Mouse (Mus musculus): Measurements from ENCODE around the gene Slc35f2. TPM values are rescaled to one million over a fixed set of nuclear protein-coding genes. Genes with fewer than 3 reads are reported as not detected.

The Slc35f2 gene
- polyA plus RNA-seq, 1 experiment from 2014 or later = 18.1 TPM

GRCm38 (mm10) chr9:53772121-53772561, 803 bp downstream of the Slc35f2 start:
- no peak for DNase-seq (ENCODE audit: low spot score)
- Histone ChIP-seq H3K4me1 (replicated peaks; ENCODE audit: control insufficient read depth, insufficient read depth, low read length) (no peaks in the 10 kb centered on the region; the same call in 1 of the 2 replicates), H3K9me3 (ENCODE audit: control insufficient read depth, low read length) (0 out of 2 replicates have a peak, but pooled peaks cover 4% of the 10 kb centered on the region), H3K4me3 (replicated peaks; ENCODE audit: low read length) (peak overlapping the region; percentile 60), H3K36me3 (replicated peaks; ENCODE audit: control insufficient read depth, insufficient read depth) (no peaks in the 10 kb centered on the region), H3K27ac (no peak overlapping the region), H3K27me3 (ENCODE audit: control insufficient read depth, insufficient read depth, low read length) (peaks cover 27% of the 10 kb centered on the region), H3K4me2 (replicated peaks) (peak overlapping the region; percentile 97), H3K9ac (peak overlapping the region; percentile 59)
- ATAC-seq (ENCODE audit: low FRiP score) = peak; percentile 24; the same call in 1 of the 2 replicates
- WGBS = 2% methylated on average over 17 of the region's 17 CpGs

GRCm38 (mm10) chr9:53775511-53775910, 4.2 kb downstream of the Slc35f2 start:
- ATAC-seq (ENCODE audit: low FRiP score) (no peak), DNase-seq (ENCODE audit: low spot score) (no peak)
- H3K4me2 ChIP-seq (replicated peaks) = no peak overlapping the region
- 88% methylated on average over 2 of the region's 2 CpGs for WGBS
- H3K36me3 ChIP-seq (replicated peaks; ENCODE audit: control insufficient read depth, insufficient read depth) = no peaks in the 10 kb centered on the region
- no peaks in the 10 kb centered on the region for H3K9me3 ChIP-seq (ENCODE audit: control insufficient read depth, low read length)
- H3K27ac ChIP-seq = no peak overlapping the region
- no peaks in the 10 kb centered on the region; the same call in 1 of the 2 replicates for H3K4me1 ChIP-seq (replicated peaks; ENCODE audit: control insufficient read depth, insufficient read depth, low read length)
- H3K4me3 ChIP-seq (replicated peaks; ENCODE audit: low read length) = no peak overlapping the region
- H3K9ac ChIP-seq = no peak overlapping the region
- H3K27me3 ChIP-seq (ENCODE audit: control insufficient read depth, insufficient read depth, low read length) = peaks cover 25% of the 10 kb centered on the region

GRCm38 (mm10) chr9:53786561-53787407, 15.4 kb downstream of the Slc35f2 start:
- ATAC-seq (ENCODE audit: low FRiP score) (no peak), DNase-seq (ENCODE audit: low spot score) (no peak)
- Histone ChIP-seq H3K27ac (no peak overlapping the region), H3K27me3 (ENCODE audit: control insufficient read depth, insufficient read depth, low read length) (no peaks in the 10 kb centered on the region), H3K4me2 (replicated peaks) (no peak overlapping the region), H3K9ac (no peak overlapping the region), H3K4me1 (replicated peaks; ENCODE audit: control insufficient read depth, insufficient read depth, low read length) (no peaks in the 10 kb centered on the region), H3K9me3 (ENCODE audit: control insufficient read depth, low read length) (no peaks in the 10 kb centered on the region), H3K36me3 (replicated peaks; ENCODE audit: control insufficient read depth, insufficient read depth) (no peaks in the 10 kb centered on the region), H3K4me3 (replicated peaks; ENCODE audit: low read length) (no peak overlapping the region)
- 87% methylated on average over 16 of the region's 16 CpGs for WGBS

DNA sequence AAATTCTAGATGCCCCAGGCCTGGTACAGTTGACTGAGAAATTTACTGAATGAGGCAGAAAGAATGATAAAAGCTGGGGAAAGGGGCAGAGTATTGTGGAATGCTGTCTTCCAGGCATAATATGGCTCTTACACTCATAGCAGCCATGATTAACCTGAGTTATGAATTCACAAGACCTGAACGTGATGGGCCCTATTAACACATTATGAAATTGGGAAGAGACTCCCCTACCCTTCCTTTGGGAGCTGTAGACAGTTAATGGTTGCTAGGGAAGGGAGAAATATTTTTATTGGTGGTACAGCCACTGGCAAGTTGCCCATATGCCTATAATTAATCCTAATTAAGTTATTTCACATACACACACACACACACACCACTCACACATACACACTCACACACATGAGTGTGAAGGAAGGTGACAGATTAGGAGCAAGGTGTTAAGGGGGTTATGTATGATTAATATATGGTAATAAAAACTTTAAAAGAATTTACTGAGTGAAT, 22.5 kb downstream of the Slc35f2 start:
- H3K9me3 ChIP-seq (ENCODE audit: control insufficient read depth, low read length) = no peaks in the 10 kb centered on the region
- no peak overlapping the region for H3K27ac ChIP-seq
- peaks cover 11% of the 10 kb centered on the region; the same call in 1 of the 2 replicates for H3K4me1 ChIP-seq (replicated peaks; ENCODE audit: control insufficient read depth, insufficient read depth, low read length)
- H3K36me3 ChIP-seq (replicated peaks; ENCODE audit: control insufficient read depth, insufficient read depth) = no peaks in the 10 kb centered on the region
- DNase-seq (ENCODE audit: low spot score) (no peak), ATAC-seq (ENCODE audit: low FRiP score) (no peak)
- no peak overlapping the region for H3K4me3 ChIP-seq (replicated peaks; ENCODE audit: low read length)
- H3K27me3 ChIP-seq (ENCODE audit: control insufficient read depth, insufficient read depth, low read length) = no peaks in the 10 kb centered on the region
- no peak overlapping the region for H3K9ac ChIP-seq
- 57% methylated on average over 1 of the region's 1 CpGs for WGBS
- H3K4me2 ChIP-seq (replicated peaks) = no peak overlapping the region

- Histone ChIP-seq H3K27me3 (ENCODE audit: control insufficient read depth, insufficient read depth, low read length) (no peaks in the 10 kb centered on the region), H3K27ac (peak overlapping the region; percentile 54; the same call in 1 of the 2 replicates), H3K4me3 (replicated peaks; ENCODE audit: low read length) (no peak overlapping the region), H3K36me3 (replicated peaks; ENCODE audit: control insufficient read depth, insufficient read depth) (no peaks in the 10 kb centered on the region), H3K4me2 (replicated peaks) (no peak overlapping the region), H3K9me3 (ENCODE audit: control insufficient read depth, low read length) (no peaks in the 10 kb centered on the region), H3K9ac (no peak overlapping the region), H3K4me1 (replicated peaks; ENCODE audit: control insufficient read depth, insufficient read depth, low read length) (peaks cover 11% of the 10 kb centered on the region; the same call in 1 of the 2 replicates)
- WGBS = 68% methylated on average over 9 of the region's 9 CpGs
- DNase-seq (ENCODE audit: low spot score) (no peak), ATAC-seq (ENCODE audit: low FRiP score) (no peak)
These were observed 23.2 kb downstream of the Slc35f2 start for GRCm38 (mm10) chr9:53794490-53794889.

- ATAC-seq (ENCODE audit: low FRiP score) = no peak
- 0 out of 2 replicates have a peak overlapping the region, but pooled peaks have one; percentile 54 for H3K27ac ChIP-seq
- no peak for DNase-seq (ENCODE audit: low spot score)
These were observed 24.0 kb downstream of the Slc35f2 start for GRCm38 (mm10) chr9:53795351-53795750.

DNA sequence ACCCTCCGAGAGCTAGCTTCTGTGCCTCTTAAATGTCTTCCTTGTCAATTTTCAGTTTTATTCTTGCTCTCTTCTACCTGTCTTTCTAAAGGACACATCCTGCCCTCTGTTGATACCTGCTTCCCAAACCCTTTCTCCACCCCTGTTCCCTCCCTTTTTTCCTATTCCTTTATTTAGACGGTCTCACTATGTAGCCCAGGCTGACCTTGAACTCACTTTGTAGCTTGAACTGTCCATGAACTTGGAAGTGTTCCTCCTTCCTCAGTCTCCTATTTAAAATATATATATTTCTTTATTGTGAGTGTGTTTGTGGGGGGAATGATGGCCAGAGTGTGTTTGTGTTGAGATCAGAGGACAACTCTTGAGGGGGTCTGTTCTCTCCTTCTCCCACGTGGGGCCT, 25.0 kb downstream of the Slc35f2 start:
- no peaks in the 10 kb centered on the region for H3K36me3 ChIP-seq (replicated peaks; ENCODE audit: control insufficient read depth, insufficient read depth)
- no peak overlapping the region for H3K4me2 ChIP-seq (replicated peaks)
- DNase-seq (ENCODE audit: low spot score) = no peak
- H3K4me1 ChIP-seq (replicated peaks; ENCODE audit: control insufficient read depth, insufficient read depth, low read length) = peaks cover 11% of the 10 kb centered on the region; the same call in 1 of the 2 replicates
- H3K9me3 ChIP-seq (ENCODE audit: control insufficient read depth, low read length) = no peaks in the 10 kb centered on the region
- WGBS = 91% methylated on average over 3 of the region's 3 CpGs
- no peaks in the 10 kb centered on the region for H3K27me3 ChIP-seq (ENCODE audit: control insufficient read depth, insufficient read depth, low read length)
- no peak overlapping the region for H3K4me3 ChIP-seq (replicated peaks; ENCODE audit: low read length)
- ATAC-seq (ENCODE audit: low FRiP score) = no peak
- no peak overlapping the region for H3K27ac ChIP-seq
- H3K9ac ChIP-seq = no peak overlapping the region

More at GRCm38 (mm10) chr9:53795351-53795750, 24.0 kb downstream of the Slc35f2 start:
- Histone ChIP-seq H3K36me3 (replicated peaks; ENCODE audit: control insufficient read depth, insufficient read depth) (no peaks in the 10 kb centered on the region), H3K9me3 (ENCODE audit: control insufficient read depth, low read length) (no peaks in the 10 kb centered on the region), H3K4me3 (replicated peaks; ENCODE audit: low read length) (no peak overlapping the region), H3K9ac (no peak overlapping the region), H3K4me2 (replicated peaks) (no peak overlapping the region), H3K27me3 (ENCODE audit: control insufficient read depth, insufficient read depth, low read length) (no peaks in the 10 kb centered on the region), H3K4me1 (replicated peaks; ENCODE audit: control insufficient read depth, insufficient read depth, low read length) (peaks cover 11% of the 10 kb centered on the region; the same call in 1 of the 2 replicates)

- H3K27ac ChIP-seq = no peak overlapping the region
- H3K36me3 ChIP-seq (replicated peaks; ENCODE audit: control insufficient read depth, insufficient read depth) = no peaks in the 10 kb centered on the region
- no peak overlapping the region for H3K4me2 ChIP-seq (replicated peaks)
- H3K9ac ChIP-seq = no peak overlapping the region
- peaks cover 11% of the 10 kb centered on the region; the same call in 1 of the 2 replicates for H3K4me1 ChIP-seq (replicated peaks; ENCODE audit: control insufficient read depth, insufficient read depth, low read length)
- H3K9me3 ChIP-seq (ENCODE audit: control insufficient read depth, low read length) = no peaks in the 10 kb centered on the region
- H3K27me3 ChIP-seq (ENCODE audit: control insufficient read depth, insufficient read depth, low read length) = no peaks in the 10 kb centered on the region
- no peak for ATAC-seq (ENCODE audit: low FRiP score)
- DNase-seq (ENCODE audit: low spot score) = no peak
- 77% methylated on average over 2 of the region's 2 CpGs for WGBS
- H3K4me3 ChIP-seq (replicated peaks; ENCODE audit: low read length) = no peak overlapping the region
These were observed 25.8 kb downstream of the Slc35f2 start for GRCm38 (mm10) chr9:53797141-53797540.

- WGBS = 98% methylated on average over 7 of the region's 7 CpGs
- Histone ChIP-seq H3K4me2 (replicated peaks) (no peak overlapping the region), H3K9me3 (ENCODE audit: control insufficient read depth, low read length) (no peaks in the 10 kb centered on the region)
These were observed 31.6 kb downstream of the Slc35f2 start for GRCm38 (mm10) chr9:53802921-53803320.

More at GRCm38 (mm10) chr9:53802921-53803320, 31.6 kb downstream of the Slc35f2 start:
- Histone ChIP-seq H3K9ac (no peak overlapping the region), H3K4me1 (replicated peaks; ENCODE audit: control insufficient read depth, insufficient read depth, low read length) (no peaks in the 10 kb centered on the region), H3K4me3 (replicated peaks; ENCODE audit: low read length) (no peak overlapping the region), H3K27ac (no peak overlapping the region), H3K36me3 (replicated peaks; ENCODE audit: control insufficient read depth, insufficient read depth) (no peaks in the 10 kb centered on the region), H3K27me3 (ENCODE audit: control insufficient read depth, insufficient read depth, low read length) (no peaks in the 10 kb centered on the region)
- no peak for DNase-seq (ENCODE audit: low spot score)
- ATAC-seq (ENCODE audit: low FRiP score) = no peak

All from hindbrain, embryonic 14.5 days (tissue).